9 mouse cellular contexts compared by ENCODE assay signal in the genomic region with DNA sequence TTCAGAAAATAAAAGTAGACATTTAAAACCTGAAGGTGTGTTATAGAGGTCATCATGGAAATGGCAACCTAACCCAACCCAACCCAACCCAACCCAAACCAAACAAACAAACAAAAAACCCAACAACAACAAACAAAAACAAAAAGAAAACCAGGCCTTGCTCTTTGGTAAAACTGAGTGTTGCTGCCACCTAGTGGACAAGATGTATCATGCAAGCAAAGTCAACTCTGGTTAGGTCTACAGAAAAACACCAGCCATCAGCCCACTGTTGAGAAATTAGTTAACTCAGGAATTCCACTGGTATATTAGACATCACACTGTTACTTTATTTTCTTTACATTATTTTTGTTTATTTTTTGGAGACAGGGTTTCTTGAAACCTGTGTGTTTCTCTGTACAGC. TPM values are rescaled to one million over a fixed set of nuclear protein-coding genes. Genes with fewer than 3 reads are reported as not detected.
DNase-seq lines count a peak whose midpoint lies in the region; ATAC-seq and TF ChIP-seq lines count a peak whose summit lies in the region.
"Had no signal": no experiment of that assay in that cellular context is flagged by ENCODE, and none has a peak within 500 bp of the region (broad histone marks: within the 10 kb centered on the region; RNA-seq: fewer than 3 reads in every experiment).

No protein-coding gene starts in this region.

- H3K27me3 ChIP-seq in embryonic facial prominence, embryonic 11.5 days (ENCODE audit: control insufficient read depth, insufficient read depth, low read length) = no peaks in the 10 kb centered on the region
- H3K27me3 ChIP-seq: hindbrain, embryonic 15.5 days had no signal

- peak; percentile 35; the same call in 1 of the 2 replicates for TF ChIP-seq CTCF in lung, adult 2 months (IDR thresholded peaks at IDR 0.05; ENCODE audit: insufficient read depth, low read length)

- no peaks in the 10 kb centered on the region for H3K36me3 ChIP-seq in embryonic facial prominence, embryonic 11.5 days (replicated peaks; ENCODE audit: control insufficient read depth, insufficient read depth, low read depth, low read length)
- H3K36me3 ChIP-seq: hindbrain, embryonic 15.5 days had no signal

- peak; percentile 2 to 13 for DNase-seq in frontal cortex, postnatal 36 days (ENCODE audit: low spot score in 2 of 2)
- DNase-seq in frontal cortex, postnatal 25 days (ENCODE audit: low spot score in 2 of 2) = no peak
- DNase-seq in lung, adult 2 months = no peak
- DNase-seq in lung, adult 18-20 months = no peak
- peak; percentile 33 for DNase-seq in MN1 (ENCODE audit: low spot score)
- DNase-seq in embryonic facial prominence, embryonic 11.5 days (ENCODE audit: low spot score) = peak; percentile 51
- peak; percentile 20 for DNase-seq in lung, postnatal 10 days
- no peak for DNase-seq in frontal cortex, postnatal 10 days (ENCODE audit: low spot score in 2 of 2)

- no peak overlapping the region for H3K4me3 ChIP-seq in lung, adult 2 months (replicated peaks; ENCODE audit: extremely low read depth, low read depth, low read length)
- H3K4me3 ChIP-seq in embryonic facial prominence, embryonic 11.5 days (ENCODE audit: low read depth, low read length) = no peak overlapping the region
- H3K4me3 ChIP-seq: hindbrain, embryonic 15.5 days had no signal

- no peak overlapping the region for H3K4me2 ChIP-seq in embryonic facial prominence, embryonic 11.5 days (ENCODE audit: low read depth, low read length)
- H3K4me2 ChIP-seq: hindbrain, embryonic 15.5 days had no signal

- no peak overlapping the region for H3K9ac ChIP-seq in embryonic facial prominence, embryonic 11.5 days (replicated peaks; ENCODE audit: low read length)
- H3K9ac ChIP-seq: hindbrain, embryonic 15.5 days had no signal

- no peaks in the 10 kb centered on the region for H3K4me1 ChIP-seq in lung, adult 2 months (ENCODE audit: control insufficient read depth, insufficient read depth, low read length)
- no peaks in the 10 kb centered on the region for H3K4me1 ChIP-seq in embryonic facial prominence, embryonic 11.5 days (ENCODE audit: control insufficient read depth, insufficient read depth, low read length)
- H3K4me1 ChIP-seq: hindbrain, embryonic 15.5 days had no signal

- ATAC-seq in embryonic facial prominence, embryonic 11.5 days (replicated peaks; ENCODE audit: insufficient number of reproducible peaks, low FRiP score, low TSS enrichment, low read depth) = no peak

- TF ChIP-seq POLR2A in lung, adult 2 months (IDR thresholded peaks at IDR 0.05; ENCODE audit: borderline replicate concordance, extremely low read depth, low read depth, low read length) = no peak

- no peak overlapping the region for H3K27ac ChIP-seq in embryonic facial prominence, embryonic 11.5 days (replicated peaks; ENCODE audit: low read depth, low read length)
- H3K27ac ChIP-seq: hindbrain, embryonic 15.5 days had no signal

- H3K9me3 ChIP-seq in embryonic facial prominence, embryonic 11.5 days (replicated peaks; ENCODE audit: control insufficient read depth, low read length) = no peaks in the 10 kb centered on the region
- H3K9me3 ChIP-seq: hindbrain, embryonic 15.5 days had no signal

RNA-seq across cellular contexts. Expression of a gene that starts 17.2 kb away (rescaled TPM):
- polyA plus RNA-seq in lung, adult 2 months (2012; rRNA removed) = 0.09 and 0.19 TPM in 2 replicates
- 1.9 and 2.0 TPM in 2 replicates for polyA plus RNA-seq in embryonic facial prominence, embryonic 11.5 days (2014; fragmentation: Nextera tagmentation; extraction: Ambion mirVana)

RNA-seq across cellular contexts. Expression of a gene that starts 30.6 kb away (rescaled TPM):
- polyA plus RNA-seq in lung, adult 2 months (2012; rRNA removed) = not detected in 2 replicates
- not detected in 2 replicates for polyA plus RNA-seq in embryonic facial prominence, embryonic 11.5 days (2014; fragmentation: Nextera tagmentation; extraction: Ambion mirVana)
- polyA plus RNA-seq: hindbrain, embryonic 15.5 days had no signal

Comparison
In these comparisons a context has a peak if more than half of its experiments do, and no peak if none do; other contexts are left out.
1. DNase-seq: peak in frontal cortex, postnatal 36 days (2 of 2), MN1 (single experiment), embryonic facial prominence, embryonic 11.5 days (single experiment) and lung, postnatal 10 days (single experiment); none in frontal cortex, postnatal 25 days (0 of 2), lung, adult 2 months (single experiment), lung, adult 18-20 months (0 of 2) and frontal cortex, postnatal 10 days (0 of 2).